Mouse (Mus musculus) cerebellum, adult 8-10 months (tissue): Measurements from ENCODE around the gene Snx7.
A peak's percentile ranks its signal among the peaks of the same experiment; 100 is the strongest.

ENCODE experiments used
- DNase-seq: peaks from one replicate; pipeline ENCODE4 v3.0.0; 2022

The Snx7 gene

GRCm38 (mm10) chr3:117868637-117869323 lies at the start of gene Snx7:
Snx7 (minus strand) TSS chr3:117868936.
- peak; percentile 42 for DNase-seq

GRCm38 (mm10) chr3:117915420-117915819 lies 46.7 kb upstream of the Snx7 start:
- DNase-seq = no peak

- no peak for DNase-seq
Measured at GRCm38 (mm10) chr3:117893736-117894135, 25.0 kb upstream of the Snx7 start.

DNA sequence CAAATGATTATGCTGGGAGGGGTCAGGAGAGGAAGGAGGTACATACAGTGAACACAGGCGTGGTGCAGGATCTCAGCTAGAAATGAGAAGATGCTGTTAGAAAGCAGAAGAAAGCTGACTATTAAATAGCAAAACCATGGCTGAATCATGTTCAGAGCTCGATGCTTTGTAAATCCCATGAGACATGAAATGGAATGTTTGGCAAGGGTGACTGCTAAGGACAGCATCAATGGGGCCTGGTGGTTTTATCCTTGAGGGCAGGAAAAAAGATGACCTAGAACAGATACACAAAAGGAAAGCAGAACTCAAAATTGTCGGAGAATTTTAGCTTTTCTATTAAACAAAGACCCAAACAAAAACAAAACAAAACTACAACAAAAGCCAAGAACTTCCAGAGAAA lies 6.7 kb upstream of the Snx7 start:
- DNase-seq = no peak

DNA sequence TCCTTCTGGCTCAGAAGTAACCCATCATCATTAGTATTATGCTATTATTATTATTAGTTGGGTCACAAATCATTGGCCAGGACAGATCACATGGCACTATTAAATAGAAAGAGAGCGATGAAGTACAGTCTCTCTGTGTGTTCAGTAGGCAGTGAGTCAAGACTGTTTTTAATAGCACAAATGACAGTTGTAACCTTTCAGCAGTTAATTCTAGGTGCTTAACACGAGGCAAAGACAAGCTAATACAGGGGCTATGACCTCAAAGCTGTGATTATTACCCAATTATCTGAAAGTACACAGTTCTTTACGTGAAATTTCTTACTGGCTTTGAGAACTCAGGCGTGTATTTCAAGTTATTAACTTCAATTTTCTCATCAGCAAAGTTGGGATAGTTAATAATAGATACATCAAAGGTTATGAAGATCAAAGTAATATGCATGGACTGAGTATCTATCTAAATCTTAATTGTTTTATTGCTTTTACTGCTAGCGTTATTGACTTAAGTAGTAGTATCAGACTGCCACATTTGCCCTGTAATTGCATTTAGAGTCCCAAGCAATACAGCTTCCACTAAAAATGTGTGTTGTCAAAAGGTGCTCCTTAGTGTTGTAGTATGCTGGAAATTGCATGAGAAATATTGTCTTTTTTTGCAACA lies 4.6 kb upstream of the Snx7 start:
- DNase-seq = no peak

DNA sequence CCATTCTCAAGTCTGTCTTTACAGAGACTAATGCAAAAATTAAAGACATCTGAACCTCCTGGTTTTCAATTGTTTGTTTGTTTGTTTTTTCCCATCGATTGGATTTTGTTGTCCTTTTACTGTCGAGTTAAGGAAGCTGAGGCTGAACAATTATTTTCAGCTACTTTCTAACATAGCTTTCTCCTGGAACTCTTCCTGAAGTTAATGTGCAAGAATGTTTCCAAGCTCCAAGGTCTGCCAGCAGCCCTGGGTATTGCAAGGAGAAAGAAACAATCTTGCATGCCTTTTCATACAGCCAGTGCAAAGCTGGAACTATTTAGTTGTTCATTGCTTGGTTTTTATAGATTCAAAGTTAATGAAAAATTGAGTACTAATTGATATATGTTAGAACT lies 584 bp upstream of the Snx7 start:
- DNase-seq = no peak

DNA sequence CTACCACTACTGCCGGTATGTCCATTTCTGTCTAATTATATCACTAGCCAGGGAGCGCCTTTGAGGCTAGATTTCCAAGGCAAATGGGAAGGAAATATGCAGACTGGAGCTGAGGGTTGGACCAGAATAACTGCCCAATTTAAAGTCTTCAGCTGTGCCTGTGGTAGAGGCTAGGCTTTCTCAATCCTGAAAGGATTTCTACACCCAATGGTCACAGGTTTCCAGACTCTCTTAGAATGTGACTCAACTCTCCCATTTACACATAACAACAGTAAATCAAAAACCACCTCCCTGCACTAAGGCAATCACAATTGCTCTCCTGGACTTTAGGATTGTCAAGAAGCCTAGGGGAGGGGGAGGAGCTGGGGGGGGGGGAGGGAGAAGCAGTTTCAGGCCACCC lies 645 bp downstream of the Snx7 start:
- no peak for DNase-seq

DNA sequence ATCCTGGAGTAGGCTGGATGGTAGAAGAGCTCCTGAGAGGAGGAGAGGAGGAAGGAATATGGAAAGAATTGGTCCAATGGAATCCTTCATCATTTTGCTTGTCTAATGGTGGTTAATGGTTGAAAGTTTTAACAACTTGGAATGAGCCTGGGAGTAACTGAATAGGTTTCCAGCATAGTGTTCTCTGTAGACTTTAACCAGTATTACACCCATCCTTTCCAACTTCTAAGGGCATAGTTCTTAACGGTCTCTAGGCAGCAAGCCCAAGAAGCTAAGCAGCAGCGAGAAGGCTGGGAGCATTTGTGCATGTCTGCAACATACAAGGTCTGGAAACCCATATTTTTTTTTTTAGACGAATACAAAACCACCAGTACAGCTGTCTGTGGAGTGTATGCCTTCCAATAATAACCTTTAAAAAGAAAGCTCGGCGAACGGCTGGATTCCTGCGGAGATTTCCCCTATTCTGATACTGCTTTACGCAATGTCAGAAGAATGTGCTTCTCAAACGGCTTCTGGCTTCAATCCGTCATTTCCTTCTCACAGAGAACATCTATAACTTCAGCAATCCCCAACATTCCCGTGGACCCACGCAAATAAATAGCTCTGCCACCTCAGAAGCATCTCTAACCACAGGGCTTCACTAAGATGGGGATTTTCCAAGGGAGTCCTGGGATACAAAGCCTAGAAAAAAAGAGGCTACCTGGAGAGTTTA lies 1.9 kb downstream of the Snx7 start:
- DNase-seq = no peak

- no peak for DNase-seq
Measured at GRCm38 (mm10) chr3:117865621-117866020, 3.1 kb downstream of the Snx7 start.

DNA sequence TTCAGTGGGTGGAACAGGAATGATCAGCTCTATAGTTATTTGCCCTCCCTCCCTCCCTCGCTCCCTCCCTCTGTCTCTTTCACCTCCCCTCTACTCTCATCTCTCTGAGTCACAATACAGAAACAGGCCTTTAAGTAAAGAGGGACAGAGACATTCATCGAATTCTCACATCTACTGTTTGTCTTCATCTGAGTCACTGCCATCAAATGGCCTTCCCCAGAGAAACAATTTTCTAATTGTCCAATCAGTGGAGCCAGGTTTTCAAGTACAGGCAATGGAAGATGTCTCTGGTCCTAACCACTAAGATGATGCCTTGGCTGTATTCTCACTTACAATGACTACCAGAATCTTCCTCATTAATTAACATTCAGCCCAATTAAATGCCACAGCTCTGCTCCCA lies 5.8 kb downstream of the Snx7 start:
- no peak for DNase-seq

DNA sequence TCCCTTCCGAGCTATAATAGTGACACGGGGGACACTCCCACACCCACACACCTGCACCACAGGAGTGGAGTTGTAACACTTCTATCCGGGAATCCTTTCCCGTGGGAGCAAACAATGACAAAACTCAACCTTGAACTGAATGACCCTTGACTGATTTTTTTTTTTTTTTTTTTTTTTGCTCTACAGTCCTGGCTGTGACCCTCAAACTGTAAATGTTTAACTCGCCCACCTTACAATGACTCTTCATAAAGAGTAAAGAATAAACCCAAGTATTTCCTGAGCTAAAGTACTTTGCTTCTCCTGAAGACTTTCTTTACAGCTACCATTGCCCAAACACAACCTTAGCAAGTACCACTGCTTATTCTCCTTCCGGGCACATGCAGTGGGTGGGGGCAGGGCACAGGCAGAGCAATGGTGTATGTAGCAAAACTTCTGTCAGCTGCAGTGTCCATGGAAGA lies 6.7 kb downstream of the Snx7 start:
- DNase-seq = no peak

DNA sequence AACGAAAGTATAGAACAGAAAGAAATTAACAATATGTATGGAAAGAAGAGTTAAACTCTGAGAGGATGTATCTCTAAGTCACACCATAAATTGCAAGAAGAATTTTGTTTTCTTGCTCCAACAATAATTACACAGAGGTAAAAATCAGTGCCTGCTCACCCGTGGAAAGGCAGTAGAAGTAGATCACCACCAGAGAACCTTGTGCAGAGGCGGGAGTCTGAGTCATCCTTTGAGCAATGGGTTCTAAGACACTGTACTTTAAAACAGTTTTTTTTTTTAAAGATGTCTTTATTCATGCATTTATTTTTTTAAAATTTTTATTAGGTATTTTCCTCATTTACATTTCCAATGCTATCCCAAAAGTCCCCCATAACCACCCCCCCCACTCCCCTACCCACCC lies 9.7 kb downstream of the Snx7 start:
- DNase-seq = no peak

DNA sequence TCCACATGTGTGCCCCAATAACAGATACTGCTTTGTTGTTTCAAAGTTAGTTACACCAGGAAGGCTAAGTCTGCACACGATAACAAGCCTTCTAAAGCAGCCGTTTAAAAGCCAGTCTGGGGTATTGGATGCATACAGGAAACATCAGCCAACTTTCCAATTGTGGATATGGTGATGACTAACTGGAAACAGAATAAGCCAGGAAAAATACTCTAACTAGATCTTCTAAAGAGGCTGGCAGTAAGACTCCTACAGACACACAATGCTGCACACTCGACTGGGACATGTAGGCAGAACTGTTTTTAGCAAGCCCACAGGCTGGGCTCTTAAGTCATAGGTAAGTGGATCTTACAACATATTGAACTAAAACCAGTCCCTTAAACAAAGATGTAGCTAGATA lies 15.0 kb downstream of the Snx7 start:
- DNase-seq = no peak

DNA sequence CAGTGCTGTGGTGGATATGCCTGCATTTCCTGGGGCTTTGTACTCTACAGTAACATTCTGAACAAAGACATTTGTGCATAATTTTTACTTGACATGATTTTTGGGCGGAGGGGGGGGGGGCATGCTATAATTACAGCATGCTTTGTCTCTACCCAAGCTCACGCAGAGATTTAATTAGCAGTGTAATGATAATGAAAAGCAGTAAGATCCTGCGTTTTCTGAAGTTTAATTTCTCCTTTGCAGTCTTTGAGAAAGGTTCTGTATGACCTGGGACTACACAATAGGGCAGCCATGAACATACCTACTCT lies 16.7 kb downstream of the Snx7 start:
- no peak for DNase-seq

- DNase-seq = no peak
Measured at GRCm38 (mm10) chr3:117851278-117852053, 17.3 kb downstream of the Snx7 start.

DNA sequence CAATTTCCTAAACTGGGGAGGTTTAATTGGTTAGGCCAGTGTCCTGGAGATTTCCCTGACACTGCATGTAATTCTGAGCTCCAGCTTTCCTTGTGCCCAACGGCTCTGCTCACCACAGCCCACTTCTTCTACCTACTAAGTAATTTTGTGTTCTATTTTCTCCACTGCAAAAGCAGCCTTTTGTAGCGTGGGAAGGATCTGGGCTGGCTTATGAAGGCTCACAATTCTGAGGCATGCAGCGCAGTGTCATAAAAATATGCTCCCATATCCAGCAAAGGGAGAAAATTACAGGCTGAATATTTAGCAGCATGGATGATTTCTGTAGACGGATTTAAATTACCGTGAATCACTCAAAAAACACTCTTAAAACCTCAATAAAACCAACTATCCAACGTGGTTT lies 19.9 kb downstream of the Snx7 start:
- DNase-seq = no peak

DNA sequence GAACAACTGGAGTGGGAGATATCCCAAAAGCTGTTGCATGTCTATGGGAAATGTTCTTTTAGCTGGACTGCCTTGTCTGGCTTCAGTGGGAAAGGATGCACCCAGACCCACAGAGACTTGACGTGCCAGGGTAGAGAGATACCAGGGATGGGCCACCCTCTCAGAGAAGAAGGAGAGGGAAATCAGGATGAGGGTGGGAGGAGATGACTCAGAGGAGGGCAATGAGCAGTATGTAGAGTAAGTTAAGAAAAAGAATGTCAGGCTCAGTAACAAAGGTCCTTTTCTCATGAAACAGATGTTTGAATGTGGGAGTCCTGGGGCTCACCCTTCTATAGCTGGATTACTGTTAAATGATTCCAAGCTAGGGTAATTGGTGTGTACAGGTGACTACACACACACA lies 26.1 kb downstream of the Snx7 start:
- DNase-seq = no peak

GRCm38 (mm10) chr3:117839867-117840545 lies 28.7 kb downstream of the Snx7 start:
- DNase-seq = no peak

- DNase-seq = no peak
Measured at GRCm38 (mm10) chr3:117838020-117838419, 30.7 kb downstream of the Snx7 start.

DNA sequence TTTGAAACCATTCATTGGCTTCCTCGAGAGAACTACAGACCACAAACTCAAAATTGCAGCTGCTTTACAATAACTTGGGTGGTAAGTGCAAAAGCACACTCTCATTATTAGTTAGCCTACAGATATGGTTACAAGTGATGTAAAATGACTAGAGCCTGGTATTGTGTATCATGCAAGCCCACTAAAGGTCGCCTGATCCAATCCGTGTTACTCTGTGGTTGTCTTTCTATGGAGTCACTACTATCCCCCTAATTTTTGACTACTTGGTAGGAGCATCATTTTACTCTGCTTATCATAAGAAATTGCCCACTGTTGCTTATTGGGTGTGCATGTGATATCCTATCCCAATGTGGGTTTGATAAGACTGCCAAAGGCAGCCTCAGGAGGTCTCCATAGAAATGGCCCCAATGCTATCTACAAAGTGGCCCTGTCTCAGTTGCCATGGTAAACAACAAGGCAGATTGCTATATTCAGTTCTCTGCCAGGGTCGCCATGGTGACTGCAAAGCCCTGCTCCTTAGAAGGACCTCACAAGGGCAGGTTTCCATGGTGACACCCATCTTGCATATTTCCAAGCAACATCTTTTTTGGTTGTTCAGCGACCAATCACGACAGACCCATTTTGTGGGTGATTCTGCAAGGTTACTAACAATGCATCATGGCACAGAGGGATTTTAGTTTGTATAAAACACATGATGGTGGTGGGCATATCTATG lies 42.1 kb downstream of the Snx7 start:
- DNase-seq = no peak

DNA sequence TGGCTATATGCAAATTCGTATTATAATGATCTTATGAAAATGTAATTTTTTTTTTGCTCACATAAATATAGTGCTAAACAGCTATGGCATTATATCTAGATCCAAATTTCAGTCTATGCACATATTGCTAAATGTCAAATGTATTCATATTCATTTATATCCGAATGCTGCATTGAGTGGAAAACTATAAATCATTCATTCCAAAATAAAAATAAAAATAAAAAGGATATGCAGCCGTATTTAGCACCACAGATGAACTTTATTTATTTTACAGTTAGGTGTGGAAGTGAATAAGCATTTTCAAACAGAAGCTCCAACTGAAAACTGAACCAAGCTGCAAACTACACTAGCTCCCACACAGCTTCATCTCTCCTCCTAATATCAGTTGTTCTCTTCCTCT lies 45.5 kb downstream of the Snx7 start:
- no peak for DNase-seq

DNA sequence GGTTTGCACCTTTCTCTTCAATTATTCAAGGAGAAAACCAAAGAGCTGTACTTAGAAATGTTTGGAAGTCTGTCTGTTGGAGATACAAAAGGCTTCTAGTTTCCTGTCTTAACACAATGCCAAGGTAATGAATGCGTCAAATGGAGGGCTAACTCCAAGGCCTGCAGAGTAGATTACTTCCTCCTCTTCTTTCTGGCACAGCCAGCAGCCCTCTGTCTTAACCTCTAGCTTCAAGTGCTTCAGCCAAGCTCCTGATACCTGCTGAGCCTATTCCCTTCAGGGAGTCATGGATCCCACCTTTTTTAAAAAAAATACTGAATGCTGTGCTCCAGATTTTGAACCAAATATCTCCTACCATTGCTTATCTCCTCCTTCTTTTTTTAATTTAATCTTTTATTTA lies 51.1 kb downstream of the Snx7 start:
- DNase-seq = no peak
